Mouse (Mus musculus) cortical plate, adult 2 months (tissue): ENCODE results near the gene Irak2.

ENCODE experiments used
- CTCF ChIP-seq: fragments of 200-500 bp; IDR thresholded peaks from 2 replicates; pipeline ENCODE4 v1.5.1; 2011; ENCODE audit warnings: mild to moderate bottlenecking, control low read depth, low read length; ENCODE audit not compliant: insufficient read depth; ENCODE audit errors: extremely low read depth
- POLR2A ChIP-seq: fragments of 200-500 bp; IDR thresholded peaks from 2 replicates; pipeline ENCODE4 v1.6.1; 2011; ENCODE audit warnings: mild to moderate bottlenecking, low read length, control low read depth; ENCODE audit not compliant: insufficient read depth; ENCODE audit errors: extremely low read depth

GRCm38 (mm10) chr6:113658226-113658625 is 20.0 kb downstream of the Irak2 start:
- no peak for TF ChIP-seq CTCF
- no peak for TF ChIP-seq POLR2A
